Mouse (Mus musculus) heart, postnatal 14 days (tissue): ENCODE results near the gene Sarm1. TPM values are rescaled to one million over a fixed set of nuclear protein-coding genes. Genes with fewer than 3 reads are reported as not detected.
"Not testable (repeated sequence)": the region's sequence is repeated elsewhere in the genome, so short reads cannot be mapped to it uniquely, and the experiment has no call there.

Experiments
- DNase-seq, 2 experiments: peaks; one replicate each; pipeline ENCODE4 v3.0.0; 2021 to 2022
- intact Hi-C: fragments of 180-260 bp; cut with DNase I; formaldehyde crosslinking; loops from one replicate; pipeline ENCODE4 v1.15.1; 2025
- long read RNA-seq, 2 experiments: library from polyadenylated mRNA; stranded (forward); transcript quantifications; one replicate each; pipeline ENCODE4 v2.0.0; 2021
- total RNA-seq, 2 experiments: library from RNA; stranded (reverse); gene quantifications; 2 replicates each; pipeline ENCODE4 v1.2.3; 2021

Gene Sarm1
- under 1 TPM; 0.37 to 0.79 TPM for total RNA-seq
- long read RNA-seq, experiment 1, result 0 reads
- long read RNA-seq, experiment 2, result 0 reads

DNA sequence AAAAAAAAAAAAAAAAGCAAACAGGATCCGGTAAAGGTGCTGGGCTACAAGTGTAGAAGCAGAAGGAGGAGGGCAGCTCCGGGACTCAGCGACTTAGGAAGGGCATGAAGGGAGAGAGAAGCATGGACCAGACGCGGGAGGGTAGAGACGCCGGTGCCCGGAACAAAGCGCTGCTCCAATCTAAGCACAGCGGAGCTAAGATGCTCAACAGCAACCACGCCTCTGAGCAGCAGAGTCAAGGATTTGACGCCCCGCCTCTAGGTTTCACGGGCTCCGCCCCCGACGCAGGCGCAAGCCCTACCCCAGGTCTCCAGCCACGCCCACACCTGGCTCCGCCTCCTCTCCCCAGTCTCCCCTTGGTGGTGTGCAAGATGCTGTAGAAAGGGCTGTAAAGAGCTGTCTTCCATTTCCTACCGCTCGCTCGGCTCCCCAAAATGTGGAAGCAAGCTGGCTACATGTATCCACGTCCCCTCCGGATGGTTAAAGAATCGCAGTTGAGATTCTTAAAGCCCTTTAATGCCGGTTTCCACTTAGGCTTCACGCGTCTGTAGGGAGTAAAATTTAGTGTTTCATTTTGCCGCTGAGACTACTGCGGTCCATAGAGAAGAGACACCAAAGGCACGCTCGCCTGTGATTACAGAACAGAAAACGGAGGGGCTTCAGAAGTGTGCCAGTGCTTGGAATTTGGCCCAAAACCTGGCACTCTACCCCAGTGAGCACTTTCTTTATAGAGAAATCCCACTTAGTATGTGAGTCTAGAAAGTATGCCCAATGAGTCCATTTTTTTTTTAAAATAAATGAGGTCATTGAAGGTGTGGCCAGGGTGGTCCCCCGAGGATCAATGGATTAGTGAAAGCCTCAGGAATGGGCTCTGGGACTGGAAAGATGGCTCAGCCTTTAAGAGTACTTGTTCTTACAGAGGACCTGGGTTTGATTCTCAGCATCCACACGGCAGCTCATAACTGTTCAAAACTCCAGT, at the start of gene Sarm1:
Gene Sarm1 (minus strand): TSS at position 211 of the 979 bp plus-strand sequence.
- intact Hi-C loops, result no loop called here
- DNase-seq, result peak; percentile 83 to 87

GRCm38 (mm10) chr11:78545181-78545580, 47.6 kb upstream of the Sarm1 start:
- intact Hi-C loops, result no loop called here
- no peak for DNase-seq

- intact Hi-C loops, result no loop called here
- DNase-seq, result no peak
Observed at GRCm38 (mm10) chr11:78544449-78545111, 47.0 kb upstream of the Sarm1 start.

- DNase-seq, result no peak
Observed at GRCm38 (mm10) chr11:78540358-78540757, 42.8 kb upstream of the Sarm1 start.

DNA sequence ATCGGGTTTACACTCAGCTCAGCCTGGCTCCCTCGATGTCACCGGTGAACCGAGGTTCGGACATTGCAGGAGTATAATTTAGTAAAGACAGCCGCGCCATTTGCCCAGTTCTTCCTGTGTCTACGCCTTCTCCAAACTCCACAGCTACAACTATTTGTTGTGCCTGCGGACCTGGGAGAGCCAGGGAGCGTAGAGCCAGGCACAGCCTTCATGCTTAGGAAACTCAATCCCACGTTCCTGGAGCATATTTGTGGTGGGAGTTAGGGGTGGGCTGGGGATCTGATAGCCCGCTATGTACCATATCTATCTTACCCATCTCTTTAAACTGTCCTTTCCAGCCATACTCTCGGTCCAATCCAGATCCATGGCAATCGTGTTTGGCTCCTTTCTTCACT, 39.1 kb upstream of the Sarm1 start:
- intact Hi-C loops, result no loop called here
- DNase-seq, result no peak

More at GRCm38 (mm10) chr11:78540358-78540757, 42.8 kb upstream of the Sarm1 start:
- intact Hi-C loops, result no loop called here

DNA sequence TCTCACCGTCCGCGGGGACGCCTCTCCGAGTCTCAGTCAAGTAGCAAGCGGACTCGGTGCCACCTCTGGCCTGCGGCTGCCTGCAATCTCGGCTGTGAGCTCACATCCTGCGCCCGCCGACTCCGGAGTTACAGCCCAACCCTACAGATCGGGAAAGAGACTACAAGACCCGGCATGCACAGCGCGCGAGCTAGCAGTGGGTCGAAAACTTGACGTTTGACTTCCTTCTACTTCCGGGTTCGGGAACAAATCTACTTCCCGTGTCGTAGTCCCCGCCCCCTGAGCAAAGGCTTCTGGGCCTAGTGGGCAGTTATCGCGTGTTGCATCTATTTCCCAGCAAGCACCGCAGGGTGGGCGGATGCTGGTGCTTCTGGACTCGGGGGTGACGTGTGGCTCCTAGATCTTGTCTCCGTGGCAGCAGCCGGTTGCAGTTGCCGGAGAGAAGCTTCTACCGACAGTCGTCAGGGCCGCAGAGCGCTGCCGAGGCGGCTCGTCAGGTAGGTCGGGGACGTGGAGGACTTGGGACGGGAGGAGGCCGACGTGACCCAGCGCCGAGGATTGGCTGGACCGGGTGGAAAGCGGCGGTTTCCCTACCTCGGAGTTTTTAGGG, 38.6 kb upstream of the Sarm1 start, which contains the start of the genes Tnfaip1 and Ift20:
Gene Tnfaip1 (minus strand): TSS at position 253 of the 610 bp plus-strand sequence.
Gene Ift20 (plus strand): TSS at position 282 of the 610 bp plus-strand sequence.
- peak; percentile 93 to 95 for DNase-seq
- intact Hi-C loops, result no loop called here

DNA sequence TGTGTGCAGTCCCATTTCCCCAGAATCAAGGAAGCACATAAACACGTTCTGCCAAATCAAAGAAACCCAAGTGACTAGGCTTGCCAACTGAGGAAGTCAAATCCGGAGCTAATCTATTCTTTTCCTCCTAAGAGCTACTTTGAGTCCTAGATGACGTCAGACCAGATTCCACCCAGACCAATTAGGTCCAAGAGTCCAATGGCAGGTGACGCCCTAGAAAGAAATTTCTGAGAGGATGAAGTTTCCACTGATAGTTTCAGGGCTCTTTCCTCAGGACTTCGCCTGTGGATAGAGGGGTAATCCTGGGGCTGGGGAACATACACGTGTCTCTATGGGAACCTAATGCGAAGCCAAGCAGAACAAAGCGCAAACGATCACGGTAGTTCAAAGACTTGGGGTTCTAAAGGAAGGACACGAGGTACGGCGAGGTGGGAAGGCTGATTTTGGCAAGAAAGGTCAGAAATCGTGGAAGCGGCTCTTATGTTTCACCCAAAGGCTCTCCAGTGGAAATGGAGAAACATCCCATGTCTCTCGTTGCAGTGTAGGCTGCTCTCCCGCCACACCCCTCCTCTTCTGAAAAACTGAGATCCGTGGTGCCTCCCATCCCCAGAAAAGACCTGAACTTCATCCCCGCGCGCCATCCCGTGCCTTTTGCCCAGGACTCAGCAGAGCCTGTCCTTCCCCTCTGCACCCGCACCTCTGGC, 38.0 kb upstream of the Sarm1 start:
- peak; percentile 31 to 33 for DNase-seq
- intact Hi-C loops, result no loop called here

- intact Hi-C loops, result no loop called here
- no peak for DNase-seq
Observed at GRCm38 (mm10) chr11:78534516-78534915, 37.0 kb upstream of the Sarm1 start.

DNA sequence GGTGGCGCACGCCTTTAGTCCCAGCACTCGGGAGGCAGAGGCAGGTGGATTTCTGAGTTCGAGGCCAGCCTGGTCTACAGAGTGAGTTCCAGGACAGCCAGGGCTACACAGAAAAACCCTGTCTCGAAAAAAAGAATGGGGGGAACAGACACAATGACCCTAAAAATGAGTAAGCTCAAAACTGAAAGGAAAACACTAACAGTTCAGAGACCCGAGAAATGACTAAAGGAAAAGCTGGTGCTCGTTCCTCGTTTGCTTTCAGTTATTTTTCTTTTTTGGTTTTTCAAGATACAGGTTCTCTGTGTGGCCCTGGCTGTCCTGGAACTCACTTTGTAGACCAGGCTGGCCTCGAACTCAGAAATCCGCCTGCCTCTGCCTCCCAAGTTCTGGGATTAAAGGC, 34.0 kb upstream of the Sarm1 start:
- intact Hi-C loops, DNase-seq: not testable (repeated sequence)

DNA sequence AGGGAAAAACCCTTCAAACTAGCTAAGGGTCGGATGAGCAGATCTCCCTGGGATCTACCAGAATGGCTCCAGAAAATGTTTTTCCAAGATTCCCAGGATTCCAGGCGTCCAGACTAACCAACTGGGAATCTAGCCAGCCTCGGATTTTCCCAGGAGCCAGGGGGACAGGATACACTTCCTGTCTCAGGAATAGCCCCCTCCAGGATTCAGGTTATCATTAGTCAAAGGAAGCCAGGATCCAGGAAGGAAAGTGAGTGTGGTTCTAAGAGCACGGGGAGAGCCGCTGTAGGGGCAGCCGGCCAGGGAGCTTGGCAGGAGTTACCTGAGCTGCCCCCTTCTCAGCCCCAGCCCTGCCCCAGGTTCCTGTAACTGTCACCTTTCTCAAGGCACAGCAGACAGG, 33.5 kb upstream of the Sarm1 start:
- intact Hi-C loops, result no loop called here
- peak; percentile 64 to 73 for DNase-seq

DNA sequence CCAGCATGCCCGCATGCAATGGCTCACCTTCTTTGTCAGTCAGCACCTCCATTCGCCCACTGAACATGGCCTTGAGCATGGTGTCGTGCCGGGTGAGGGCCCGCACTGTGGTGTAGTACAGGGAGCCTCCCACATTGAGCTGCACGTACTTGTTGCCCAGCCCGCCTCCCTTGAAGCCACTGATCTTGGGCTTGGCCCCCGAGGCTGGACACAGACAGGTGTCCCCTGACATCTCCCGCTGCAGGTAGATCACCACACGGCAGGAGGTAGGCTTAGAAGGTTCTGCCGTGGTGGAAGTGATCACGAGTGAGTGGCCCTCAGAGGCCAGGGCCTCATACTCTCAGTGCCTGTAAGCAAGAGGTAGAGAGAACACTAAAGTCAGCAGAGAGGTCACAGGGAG, 32.4 kb upstream of the Sarm1 start:
- intact Hi-C loops, result no loop called here
- no peak for DNase-seq

DNA sequence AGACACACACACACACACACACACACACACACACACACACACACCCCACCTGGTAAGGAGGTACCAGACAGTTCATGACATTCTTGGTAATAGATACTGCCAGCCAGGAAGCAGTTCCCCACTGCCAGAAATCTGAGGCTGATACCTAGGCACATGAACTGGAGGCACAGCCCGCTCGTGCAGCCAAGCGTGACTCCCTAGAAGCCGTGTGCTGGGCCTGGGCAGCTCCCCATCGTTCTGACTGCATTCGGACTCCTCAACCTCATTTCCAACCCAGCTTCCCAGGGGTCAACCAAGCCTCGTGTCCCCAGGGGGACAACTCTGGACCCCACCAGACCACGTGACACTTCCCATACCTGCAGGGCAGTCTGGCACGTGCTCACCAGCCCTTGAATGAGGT, 31.2 kb upstream of the Sarm1 start:
- no peak for DNase-seq
- intact Hi-C loops, result no loop called here

DNA sequence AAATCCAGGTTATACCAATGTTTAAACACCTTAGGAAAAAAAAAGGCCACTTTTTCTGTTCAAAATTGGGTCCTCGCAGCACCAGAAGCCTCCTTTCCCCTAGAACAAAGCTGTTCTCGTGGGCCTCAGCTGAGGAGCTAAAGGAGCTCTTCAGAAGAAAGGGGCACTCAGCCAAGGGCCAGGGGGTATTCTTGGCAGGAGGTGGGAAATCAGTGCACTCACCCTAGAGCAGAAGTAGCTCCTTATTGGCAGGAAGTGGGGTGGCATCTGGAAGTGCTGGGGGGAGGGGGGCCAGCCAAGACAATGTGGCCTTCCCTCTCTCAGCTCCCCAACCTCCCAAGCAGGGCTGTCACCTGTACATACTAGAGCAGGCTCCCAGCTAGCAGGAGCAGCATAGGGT, 27.3 kb upstream of the Sarm1 start:
- DNase-seq, result no peak
- intact Hi-C loops, result no loop called here

DNA sequence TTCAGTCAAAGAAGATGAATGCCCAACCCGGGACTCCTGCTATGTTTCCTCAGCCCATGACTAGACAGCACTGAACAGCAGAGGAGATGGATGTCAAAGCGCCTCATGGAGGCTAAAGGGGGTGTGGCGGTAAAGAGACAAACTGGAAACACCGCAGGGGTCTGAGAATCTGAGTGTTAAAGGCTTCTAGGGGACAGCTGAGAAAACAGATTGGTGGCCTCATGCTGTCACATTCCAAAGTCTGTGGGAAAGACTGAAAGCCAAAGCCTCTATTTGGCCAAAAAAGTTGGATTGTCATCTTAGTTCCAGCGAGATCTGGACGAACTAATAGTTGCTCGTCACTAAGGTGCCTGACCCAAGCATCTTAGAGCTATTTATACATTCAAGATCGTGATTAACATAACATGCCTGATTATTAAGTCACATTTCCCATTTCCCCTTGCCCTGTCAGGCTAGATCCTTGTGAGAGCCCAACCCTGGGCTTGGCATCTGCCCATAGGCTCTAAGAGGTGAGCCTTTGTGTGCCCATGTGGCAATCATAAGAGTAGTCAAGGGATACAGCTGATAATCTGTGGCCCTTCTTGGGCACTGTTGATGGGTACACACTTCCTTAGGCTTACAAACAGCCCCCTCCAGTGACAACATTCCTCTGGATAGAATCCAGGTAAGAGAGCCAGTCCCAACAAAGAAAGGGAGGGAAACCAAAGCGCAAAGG, 25.8 kb upstream of the Sarm1 start:
- no peak for DNase-seq
- intact Hi-C loops, result no loop called here

DNA sequence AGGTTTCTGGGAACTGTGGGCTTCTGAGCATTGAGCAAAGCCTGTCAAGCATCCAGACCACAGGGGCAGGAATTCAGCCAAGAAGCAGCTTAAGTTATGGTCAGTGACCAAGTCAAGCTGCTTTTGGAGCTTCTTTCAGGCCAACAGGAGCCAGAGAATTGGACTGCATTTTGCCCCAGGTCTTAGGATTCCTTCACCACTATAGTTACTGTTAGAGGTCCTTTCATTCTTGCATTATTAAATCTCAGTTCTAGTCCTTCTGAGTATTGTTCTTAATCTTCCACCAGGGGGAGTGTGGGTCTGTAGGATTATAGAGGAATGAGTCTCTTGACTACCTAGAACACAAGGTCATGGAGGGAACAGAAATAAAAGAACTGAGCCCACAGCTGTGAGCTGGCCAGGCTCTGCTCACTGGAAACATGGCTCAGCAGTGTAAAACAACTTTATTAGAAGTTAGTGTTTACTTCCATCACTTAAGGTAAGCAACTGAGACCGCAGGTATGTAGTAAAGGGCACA, 25.0 kb upstream of the Sarm1 start:
- intact Hi-C loops, result no loop called here
- no peak for DNase-seq

DNA sequence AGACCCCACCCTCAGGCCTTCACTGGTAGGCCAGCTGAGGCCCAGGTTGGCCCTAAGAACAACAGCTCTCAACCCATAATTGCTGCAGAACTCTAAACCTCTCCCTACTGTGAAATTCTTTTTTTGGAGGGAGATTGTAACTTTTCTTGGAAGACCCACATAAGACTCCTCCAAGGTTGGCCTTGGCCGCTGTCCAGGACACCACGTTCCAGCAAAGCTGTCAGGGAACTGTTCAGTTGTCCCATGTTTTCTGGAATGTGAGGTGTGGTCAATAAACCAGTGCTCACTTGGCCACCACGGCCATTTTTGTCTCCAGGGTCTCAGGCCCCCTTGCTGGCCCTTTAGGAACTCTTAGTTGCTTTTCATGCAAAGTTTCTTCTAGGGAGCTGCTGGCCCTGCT, 24.3 kb upstream of the Sarm1 start:
- intact Hi-C loops, result no loop called here
- DNase-seq, result peak in 1 of 2 experiments; percentile 36

DNA sequence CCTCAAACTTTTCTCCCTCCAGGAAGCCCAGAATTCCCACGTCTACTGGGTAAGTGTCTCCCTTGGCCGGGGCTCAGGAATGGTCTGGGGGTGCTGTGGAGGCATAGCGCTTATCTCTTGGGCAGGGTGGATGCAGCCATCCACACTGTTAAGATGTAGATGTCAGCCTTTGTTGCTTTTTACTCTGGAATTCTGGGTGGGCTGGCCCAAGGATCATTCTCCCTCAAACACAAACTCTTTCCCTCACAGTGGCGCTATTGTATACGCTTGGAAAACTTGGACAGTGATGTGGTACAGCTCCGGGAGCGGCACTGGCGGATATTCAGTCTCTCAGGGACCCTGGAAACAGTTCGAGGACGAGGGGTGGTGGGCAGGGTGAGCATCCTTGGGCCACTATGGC, 21.4 kb upstream of the Sarm1 start:
- DNase-seq, result no peak
- intact Hi-C loops, result no loop called here

GRCm38 (mm10) chr11:78515549-78516325, 18.2 kb upstream of the Sarm1 start:
- intact Hi-C loops, result no loop called here
- DNase-seq, result no peak
